Mouse (Mus musculus) forebrain, embryonic 15.5 days (tissue): Measurements from ENCODE around the gene 1700028K03Rik. TPM values are rescaled to one million over a fixed set of nuclear protein-coding genes. Genes with fewer than 3 reads are reported as not detected.

Source experiments
- ATAC-seq: fragments of 200-750 bp; cut with Nextera tagmentation; replicated peaks from 2 replicates; pipeline ENCODE4 v1.8.0; 2017; ENCODE audit warnings: mild to moderate bottlenecking, moderate TSS enrichment, moderate library complexity
- H3K27ac ChIP-seq: fragments of 300-500 bp; sonication (generic); replicated peaks from 2 replicates; pipeline ENCODE4 v1.5.1; 2015; ENCODE audit warnings: mild to moderate bottlenecking, inconsistent platforms
- H3K27me3 ChIP-seq: fragments of 300-500 bp; sonication (generic); 2 replicates; pipeline ENCODE4 v1.6.1; 2015; ENCODE audit warnings: inconsistent platforms
- H3K36me3 ChIP-seq: fragments of 300-500 bp; sonication (generic); 2 replicates; pipeline ENCODE4 v1.6.1; 2015; ENCODE audit warnings: mild to moderate bottlenecking, inconsistent platforms
- H3K4me1 ChIP-seq: fragments of 300-500 bp; sonication (generic); 2 replicates; pipeline ENCODE4 v1.6.1; 2015; ENCODE audit warnings: inconsistent platforms
- H3K4me2 ChIP-seq: fragments of 300-500 bp; sonication (generic); replicated peaks from 2 replicates; pipeline ENCODE4 v1.6.1; 2015; ENCODE audit warnings: mild to moderate bottlenecking, inconsistent platforms
- H3K4me3 ChIP-seq: fragments of 300-500 bp; sonication (generic); 2 replicates; pipeline ENCODE4 v1.5.1; 2015; ENCODE audit warnings: mild to moderate bottlenecking, inconsistent platforms
- H3K9ac ChIP-seq: fragments of 300-500 bp; sonication (generic); replicated peaks from 2 replicates; pipeline ENCODE4 v1.6.1; 2015; ENCODE audit warnings: mild to moderate bottlenecking, inconsistent platforms
- H3K9me3 ChIP-seq: fragments of 300-500 bp; sonication (generic); 2 replicates; pipeline ENCODE4 v1.6.1; 2016; ENCODE audit warnings: inconsistent platforms
- WGBS: fragments of 180-500 bp; shearing (Covaris S2); methylation state at CpG from one replicate; pipeline ENCODE4 v1.1.7; 2015; ENCODE audit warnings: mixed read lengths; 5-methylcytosine and 5-hydroxymethylcytosine counted together
- polyA plus RNA-seq: library from polyadenylated mRNA; unstranded; fragments of >200 nt; fragmentation: Nextera tagmentation; extraction: Ambion mirVana; gene quantifications from 2 replicates; pipeline ENCODE4 v1.2.1, GENCODE M21; 2015

Gene 1700028K03Rik
- polyA plus RNA-seq, 1 experiment from 2014 or later, result 0.31 TPM

GRCm38 (mm10) chr5:107547955-107548354 is 13.4 kb downstream of the 1700028K03Rik start:
- no peaks in the 10 kb centered on the region for H3K27me3 ChIP-seq
- 90% methylated on average over 3 of the region's 3 CpGs for WGBS
- no peak overlapping the region for H3K9ac ChIP-seq
- peaks cover 12% of the 10 kb centered on the region for H3K36me3 ChIP-seq
- no peak for ATAC-seq
- H3K27ac ChIP-seq, result no peak overlapping the region
- no peak overlapping the region for H3K4me2 ChIP-seq
- H3K4me1 ChIP-seq, result no peaks in the 10 kb centered on the region
- H3K9me3 ChIP-seq, result no peaks in the 10 kb centered on the region
- H3K4me3 ChIP-seq, result no peak overlapping the region

GRCm38 (mm10) chr5:107548444-107548843 is 13.9 kb downstream of the 1700028K03Rik start:
- peaks cover 12% of the 10 kb centered on the region for H3K36me3 ChIP-seq
- no peaks in the 10 kb centered on the region for H3K27me3 ChIP-seq
- no peak overlapping the region for H3K4me2 ChIP-seq
- H3K27ac ChIP-seq, result no peak overlapping the region
- no peak overlapping the region for H3K9ac ChIP-seq
- H3K4me3 ChIP-seq, result no peak overlapping the region
- no peaks in the 10 kb centered on the region for H3K4me1 ChIP-seq
- no peak for ATAC-seq
- H3K9me3 ChIP-seq, result no peaks in the 10 kb centered on the region
- 91% methylated on average over 3 of the region's 3 CpGs for WGBS

- Histone ChIP-seq H3K4me3 (no peak overlapping the region), H3K9me3 (no peaks in the 10 kb centered on the region), H3K27ac (no peak overlapping the region), H3K4me2 (no peak overlapping the region), H3K9ac (no peak overlapping the region), H3K36me3 (peaks cover 23% of the 10 kb centered on the region), H3K27me3 (no peaks in the 10 kb centered on the region), H3K4me1 (no peaks in the 10 kb centered on the region)
- ATAC-seq, result no peak
- 93% methylated on average over 5 of the region's 5 CpGs for WGBS
Observed at GRCm38 (mm10) chr5:107554336-107554735, 19.8 kb downstream of the 1700028K03Rik start.

DNA sequence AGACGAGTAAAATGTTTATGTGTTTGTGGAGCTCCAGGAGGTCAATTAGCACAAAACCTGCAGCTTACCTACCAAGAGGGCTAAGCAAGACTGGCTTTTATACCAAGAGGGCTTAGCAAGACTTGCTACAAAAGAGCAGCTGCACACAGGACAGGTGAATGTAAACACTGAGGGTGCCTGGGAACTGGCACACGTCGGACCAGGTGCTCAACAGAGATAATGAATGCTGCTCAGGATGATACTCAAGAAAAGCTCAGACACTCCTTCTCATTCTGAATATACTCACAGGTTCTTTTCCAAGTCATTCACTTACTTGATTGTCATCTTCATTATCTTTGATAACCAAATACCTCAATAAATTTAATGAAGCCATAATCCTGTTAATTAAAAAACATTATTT is 22.5 kb downstream of the 1700028K03Rik start:
- H3K9ac ChIP-seq, result no peak overlapping the region
- 86% methylated on average over 3 of the region's 3 CpGs for WGBS
- no peak overlapping the region for H3K4me3 ChIP-seq
- no peaks in the 10 kb centered on the region for H3K27me3 ChIP-seq
- no peaks in the 10 kb centered on the region for H3K4me1 ChIP-seq
- H3K36me3 ChIP-seq, result peaks cover 33% of the 10 kb centered on the region
- H3K9me3 ChIP-seq, result no peaks in the 10 kb centered on the region
- no peak for ATAC-seq
- H3K4me2 ChIP-seq, result no peak overlapping the region
- no peak overlapping the region for H3K27ac ChIP-seq

DNA sequence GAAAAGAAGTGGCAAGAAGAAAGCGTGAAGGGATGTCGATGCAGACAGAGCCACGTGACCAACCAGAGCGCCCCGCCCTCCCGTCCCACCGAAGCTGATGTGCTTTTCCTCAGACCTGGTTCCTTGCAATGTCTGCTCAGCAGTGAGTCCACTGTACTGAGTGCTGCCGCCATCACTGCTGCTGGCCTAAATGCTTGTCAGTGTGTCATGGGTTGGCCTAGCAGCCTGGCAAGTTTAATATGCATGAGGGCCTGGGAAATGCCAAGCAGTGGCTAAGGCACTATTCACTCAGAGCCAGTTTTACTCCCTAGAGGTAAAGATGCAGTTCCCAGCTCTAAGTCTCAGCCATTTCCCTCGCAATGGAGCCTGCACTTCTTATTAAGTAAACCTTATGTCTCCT is 34.6 kb downstream of the 1700028K03Rik start:
- Histone ChIP-seq H3K9ac (no peak overlapping the region), H3K4me1 (no peaks in the 10 kb centered on the region), H3K27me3 (no peaks in the 10 kb centered on the region), H3K36me3 (peaks cover 33% of the 10 kb centered on the region), H3K4me3 (no peak overlapping the region), H3K9me3 (no peaks in the 10 kb centered on the region), H3K27ac (no peak overlapping the region), H3K4me2 (no peak overlapping the region)
- no peak for ATAC-seq
- WGBS, result 92% methylated on average over 9 of the region's 9 CpGs

GRCm38 (mm10) chr5:107597301-107598077 is 63.0 kb downstream of the 1700028K03Rik start, which contains the start of the genes Rpap2 and Glmn:
TSS of gene Rpap2 (plus strand) at chr5:107597373.
TSS of gene Glmn (minus strand) at chr5:107597888.
- Histone ChIP-seq H3K9me3 (no peaks in the 10 kb centered on the region), H3K4me2 (peak within 1 kb of the TSS; percentile 78), H3K4me3 (peak within 1 kb of the TSS; percentile 92), H3K36me3 (peaks cover 7% of the 10 kb centered on the region), H3K27ac (peak within 1 kb of the TSS; percentile 91), H3K4me1 (peaks cover 11% of the 10 kb centered on the region), H3K27me3 (no peaks in the 10 kb centered on the region), H3K9ac (peak within 1 kb of the TSS; percentile 89)
- peak; percentile 96 for ATAC-seq
- WGBS, result 0% methylated on average over 45 of the region's 64 CpGs

DNA sequence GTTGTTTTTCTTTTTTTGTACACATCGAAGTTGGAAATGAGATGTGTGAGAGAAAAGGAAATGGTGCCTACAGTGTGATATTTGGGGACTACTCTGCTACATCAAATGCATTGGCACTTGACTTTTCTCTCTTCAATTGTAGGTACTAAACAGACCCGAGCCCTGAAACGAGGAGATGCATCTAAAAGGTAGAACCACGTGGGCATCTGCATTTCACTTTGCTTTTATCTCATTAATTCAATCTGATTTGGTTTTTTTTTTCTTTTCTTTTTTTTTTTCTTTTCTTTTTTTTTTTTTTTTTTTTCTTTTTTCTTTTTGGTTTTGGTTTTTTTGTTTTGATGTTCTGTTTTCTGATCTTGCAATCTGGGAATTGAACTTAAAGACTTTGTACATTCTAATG is 63.9 kb downstream of the 1700028K03Rik start:
- H3K27ac ChIP-seq, result peak overlapping the region; percentile 91; the same call in 1 of the 2 replicates
- peaks cover 14% of the 10 kb centered on the region for H3K36me3 ChIP-seq
- H3K9me3 ChIP-seq, result no peaks in the 10 kb centered on the region
- H3K4me2 ChIP-seq, result peak overlapping the region; percentile 78
- H3K27me3 ChIP-seq, result no peaks in the 10 kb centered on the region
- H3K9ac ChIP-seq, result peak overlapping the region; percentile 89
- WGBS, result 20% methylated on average over 4 of the region's 4 CpGs
- H3K4me1 ChIP-seq, result peaks cover 11% of the 10 kb centered on the region
- H3K4me3 ChIP-seq, result peak overlapping the region; percentile 92
- ATAC-seq, result no peak

Other genes with a start within 250 kb of the 1700028K03Rik start
- 2.0 and 2.3 TPM in 2 replicates for gene Tgfbr3, start 245.1 kb upstream of the 1700028K03Rik start, polyA plus RNA-seq
- 1.6 and 1.7 TPM in 2 replicates for gene Brdt, start 203.6 kb upstream of the 1700028K03Rik start, polyA plus RNA-seq
- gene Ephx4, start 132.0 kb upstream of the 1700028K03Rik start, polyA plus RNA-seq, result 6.0 and 7.4 TPM in 2 replicates
- not detected in 2 replicates for gene Lpcat2b, start 103.2 kb upstream of the 1700028K03Rik start, polyA plus RNA-seq
- gene Btbd8, start 96.7 kb upstream of the 1700028K03Rik start, polyA plus RNA-seq, result 24.4 and 25.1 TPM in 2 replicates
- gene Gm42669, start 27.1 kb upstream of the 1700028K03Rik start, polyA plus RNA-seq, result 0.43 and 0.52 TPM in 2 replicates
- gene Rpap2, start 62.7 kb downstream of the 1700028K03Rik start, polyA plus RNA-seq, result 20.9 and 21.8 TPM in 2 replicates
- gene Glmn, start 63.2 kb downstream of the 1700028K03Rik start, polyA plus RNA-seq, result 30.3 TPM in 2 replicates
- gene Gfi1, start 191.3 kb downstream of the 1700028K03Rik start, polyA plus RNA-seq, result not detected in 2 replicates